Mouse (Mus musculus): ENCODE data around the gene Cfap61. TPM values are rescaled to one million over a fixed set of nuclear protein-coding genes. Genes with fewer than 3 reads are reported as not detected.
A peak's percentile ranks its signal among the peaks of the same experiment; 100 is the strongest.

Cfap61 gene
- total and polyA plus RNA-seq, 3 experiments: 0.13 TPM; not detected in 2

DNA sequence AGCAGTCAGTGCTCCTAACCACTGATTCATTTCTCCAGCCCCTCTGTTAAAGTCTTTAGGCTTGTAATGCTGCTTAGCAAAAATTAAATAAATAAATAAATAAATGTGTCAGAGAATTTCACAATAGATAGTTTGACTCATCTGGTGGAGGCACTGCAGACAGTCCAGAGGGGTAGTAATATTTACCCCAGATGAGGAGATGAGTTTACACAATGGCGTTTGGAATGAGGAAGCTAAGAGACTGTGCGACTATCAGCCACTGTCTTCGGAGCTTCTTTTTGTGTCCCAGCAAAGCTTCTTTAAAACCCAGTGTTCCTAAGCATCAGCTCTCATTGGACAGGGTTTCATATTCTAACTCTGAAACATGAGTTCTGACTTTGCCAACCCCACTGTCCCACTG, 165.3 kb downstream of the Cfap61 start:
- Histone ChIP-seq H3K4me1 (ENCODE audit: control insufficient read depth in 1 of 2, insufficient read depth in 2 of 2, low read length in 2 of 2) (peaks cover 3 to 17% of the 10 kb centered on the region in 2 experiments), H3K4me3 (ENCODE audit: control insufficient read depth in 1 of 2, insufficient read depth in 1 of 2, low read depth in 2 of 2, low read length in 2 of 2) (no peak overlapping the region), H3K9ac (ENCODE audit: control insufficient read depth, low read depth, low read length, poor library complexity, severe bottlenecking) (no peak overlapping the region), H3K27ac (ENCODE audit: control insufficient read depth, low read depth, low read length) (peak overlapping the region; percentile 99), H3K9me3 (replicated peaks; ENCODE audit: insufficient read depth, low read length) (no peaks in the 10 kb centered on the region), H3K36me3 (ENCODE audit: control insufficient read depth in 1 of 2, insufficient read depth in 2 of 2, low read length in 2 of 2) (peaks cover 0 to 17% of the 10 kb centered on the region in 2 experiments; a peak in 2 of 4 replicates), H3K79me2 (ENCODE audit: control insufficient read depth, insufficient read depth, low read length, poor library complexity) (0 out of 2 replicates have a peak, but pooled peaks cover 1% of the 10 kb centered on the region), H3K27me3 (ENCODE audit: control insufficient read depth in 1 of 2, insufficient read depth in 2 of 2, low read length in 2 of 2) (no peaks in the 10 kb centered on the region)
- peak; percentile 38 for DNase-seq (ENCODE audit: low read depth, low spot score)
- no peak for TF ChIP-seq CTCF (IDR thresholded peaks at IDR 0.05 in 2 of 3, conservative IDR thresholded peaks at IDR 0.05 in 1 of 3; ENCODE audit: control insufficient read depth in 1 of 3, insufficient read depth in 1 of 3, low read depth in 2 of 3, low read length in 3 of 3, poor library complexity in 1 of 3, severe bottlenecking in 1 of 3)
- no peak for TF ChIP-seq POLR2AphosphoS5 (IDR thresholded peaks at IDR 0.05; ENCODE audit: borderline replicate concordance, low read depth, low read length)
- TF ChIP-seq ZMIZ1 (IDR thresholded peaks at IDR 0.05; ENCODE audit: low read depth, low read length): no peak
- TF ChIP-seq NELFE (IDR thresholded peaks at IDR 0.05; ENCODE audit: low read depth, low read length): no peak
- TF ChIP-seq MYB (IDR thresholded peaks at IDR 0.05; ENCODE audit: low read depth, low read length): no peak
- no peak for TF ChIP-seq RAD21 (IDR thresholded peaks at IDR 0.05; ENCODE audit: low read depth, low read length)
- TF ChIP-seq TBP (IDR thresholded peaks at IDR 0.05; ENCODE audit: low read depth, low read length): no peak
- no peak for TF ChIP-seq SMC3 (IDR thresholded peaks at IDR 0.05; ENCODE audit: low read depth, low read length)
- TF ChIP-seq ZKSCAN1 (IDR thresholded peaks at IDR 0.05; ENCODE audit: low read depth, low read length): no peak
- TF ChIP-seq SIN3A (IDR thresholded peaks at IDR 0.05; ENCODE audit: low read length): no peak
- TF ChIP-seq ELF1 (IDR thresholded peaks at IDR 0.05; ENCODE audit: low read depth, low read length): no peak
- no peak for TF ChIP-seq USF2 (IDR thresholded peaks at IDR 0.05; ENCODE audit: borderline replicate concordance in 1 of 2, insufficient read depth in 1 of 2, low read depth in 1 of 2, low read length in 2 of 2)
- no peak for TF ChIP-seq GATA1 (IDR thresholded peaks at IDR 0.05; ENCODE audit: low read depth, low read length)
- TF ChIP-seq MYC (IDR thresholded peaks at IDR 0.05; ENCODE audit: low read depth, low read length): no peak
- TF ChIP-seq CHD1 (IDR thresholded peaks at IDR 0.05; ENCODE audit: low read depth, low read length): no peak
- TF ChIP-seq RCOR1 (IDR thresholded peaks at IDR 0.05; ENCODE audit: low read depth, low read length): no peak
- no peak for TF ChIP-seq E2F4 (IDR thresholded peaks at IDR 0.05; ENCODE audit: borderline replicate concordance, low read depth, low read length)

- no peak for DNase-seq (ENCODE audit: low read depth, low spot score)
- peaks cover 3 to 17% of the 10 kb centered on the region in 2 experiments for H3K4me1 ChIP-seq (ENCODE audit: control insufficient read depth in 1 of 2, insufficient read depth in 2 of 2, low read length in 2 of 2)
- H3K36me3 ChIP-seq (ENCODE audit: control insufficient read depth in 1 of 2, insufficient read depth in 2 of 2, low read length in 2 of 2): peaks cover 0 to 17% of the 10 kb centered on the region in 2 experiments; a peak in 2 of 4 replicates
- H3K4me3 ChIP-seq (ENCODE audit: control insufficient read depth in 1 of 2, insufficient read depth in 1 of 2, low read depth in 2 of 2, low read length in 2 of 2): no peak overlapping the region
- no peaks in the 10 kb centered on the region for H3K27me3 ChIP-seq (ENCODE audit: control insufficient read depth in 1 of 2, insufficient read depth in 2 of 2, low read length in 2 of 2)
- 0 out of 2 replicates have a peak, but pooled peaks cover 1% of the 10 kb centered on the region for H3K79me2 ChIP-seq (ENCODE audit: control insufficient read depth, insufficient read depth, low read length, poor library complexity)
- no peak for TF ChIP-seq KAT2A (conservative IDR thresholded peaks at IDR 0.05; ENCODE audit: low read depth, low read length)
- no peak for TF ChIP-seq POLR2A (IDR thresholded peaks at IDR 0.05; ENCODE audit: control insufficient read depth in 1 of 2, insufficient read depth in 1 of 2, low read depth in 1 of 2, low read length in 2 of 2, poor library complexity in 1 of 2)
- no peak for TF ChIP-seq USF1 (IDR thresholded peaks at IDR 0.05; ENCODE audit: low read depth, low read length)
- TF ChIP-seq ZC3H11A (IDR thresholded peaks at IDR 0.05; ENCODE audit: low read depth, low read length): no peak
- no peak for TF ChIP-seq E2F4 (IDR thresholded peaks at IDR 0.05; ENCODE audit: borderline replicate concordance, low read depth, low read length)
- no peak for TF ChIP-seq MEF2A (IDR thresholded peaks at IDR 0.05; ENCODE audit: extremely low read depth, insufficient replicate concordance, low read depth, low read length, poor library complexity, severe bottlenecking)
- TF ChIP-seq NELFE (IDR thresholded peaks at IDR 0.05; ENCODE audit: low read depth, low read length): no peak
- TF ChIP-seq MYC (IDR thresholded peaks at IDR 0.05; ENCODE audit: low read depth, low read length): no peak
- no peaks in the 10 kb centered on the region for H3K9me3 ChIP-seq (replicated peaks; ENCODE audit: insufficient read depth, low read length)
- H3K9ac ChIP-seq (ENCODE audit: control insufficient read depth, low read depth, low read length, poor library complexity, severe bottlenecking): no peak overlapping the region
- H3K27ac ChIP-seq (ENCODE audit: control insufficient read depth, low read depth, low read length): no peak overlapping the region
Measured at GRCm38 (mm10) chr2:146100489-146101060, 166.0 kb downstream of the Cfap61 start.

All from MEL (cell line).